Mouse (Mus musculus) embryonic fibroblast, embryonic 13.5 days (primary cell): Measurements from ENCODE around the gene Zmynd10.

Source experiments
- CTCF ChIP-seq: IDR thresholded peaks from 2 replicates; pipeline ENCODE4 v1.5.1; 2011; ENCODE audit warnings: mild to moderate bottlenecking, control low read depth, low read length, moderate library complexity, borderline replicate concordance; ENCODE audit not compliant: insufficient read depth
- POLR2A ChIP-seq: IDR thresholded peaks from 2 replicates; pipeline ENCODE4 v1.6.1; 2011; ENCODE audit warnings: low read depth, mild to moderate bottlenecking, control low read depth, low read length, moderate library complexity

DNA sequence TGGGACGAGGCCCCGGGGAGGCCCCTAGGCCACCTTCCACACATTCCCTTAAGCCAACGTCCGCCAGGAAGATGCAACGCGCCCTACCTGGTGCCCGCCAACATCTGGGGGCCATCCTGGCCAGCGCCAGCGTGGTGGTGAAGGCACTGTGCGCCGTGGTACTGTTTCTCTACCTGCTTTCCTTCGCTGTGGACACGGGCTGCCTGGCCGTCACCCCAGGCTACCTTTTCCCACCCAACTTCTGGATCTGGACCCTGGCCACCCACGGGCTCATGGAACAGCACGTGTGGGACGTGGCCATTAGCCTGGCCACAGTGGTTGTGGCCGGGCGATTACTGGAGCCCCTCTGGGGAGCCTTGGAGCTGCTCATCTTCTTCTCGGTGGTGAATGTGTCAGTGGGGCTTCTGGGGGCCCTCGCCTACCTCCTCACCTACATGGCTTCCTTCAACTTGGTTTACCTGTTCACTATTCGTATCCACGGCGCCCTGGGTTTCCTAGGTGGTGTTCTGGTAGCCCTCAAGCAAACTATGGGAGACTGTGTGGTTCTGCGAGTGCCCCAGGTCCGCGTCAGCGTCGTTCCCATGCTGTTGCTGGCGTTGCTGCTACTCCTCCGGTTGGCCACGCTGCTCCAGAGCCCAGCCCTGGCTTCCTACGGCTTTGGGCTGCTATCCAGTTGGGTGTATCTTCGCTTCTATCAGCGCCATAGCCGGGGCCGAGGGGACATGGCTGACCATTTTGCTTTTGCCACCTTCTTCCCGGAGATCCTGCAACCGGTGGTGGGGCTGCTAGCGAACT lies 12.5 kb upstream of the Zmynd10 start:
- TF ChIP-seq CTCF: no peak
- no peak; the same call in 1 of the 2 replicates for TF ChIP-seq POLR2A
